Mouse (Mus musculus) bone marrow, adult 2 months (tissue): ENCODE measurements around the gene Inpp4b.

Experiments used
- CTCF ChIP-seq: fragments of 200-500 bp; IDR thresholded peaks from 2 replicates; pipeline ENCODE4 v1.5.1; 2011; ENCODE audit warnings: low read length, control low read depth; ENCODE audit not compliant: control insufficient read depth, insufficient read depth
- POLR2A ChIP-seq: fragments of 200-500 bp; IDR thresholded peaks from 2 replicates; pipeline ENCODE4 v1.6.1; 2011; ENCODE audit warnings: low read depth, mild to moderate bottlenecking, control low read depth, low read length, borderline replicate concordance; ENCODE audit not compliant: control insufficient read depth

DNA sequence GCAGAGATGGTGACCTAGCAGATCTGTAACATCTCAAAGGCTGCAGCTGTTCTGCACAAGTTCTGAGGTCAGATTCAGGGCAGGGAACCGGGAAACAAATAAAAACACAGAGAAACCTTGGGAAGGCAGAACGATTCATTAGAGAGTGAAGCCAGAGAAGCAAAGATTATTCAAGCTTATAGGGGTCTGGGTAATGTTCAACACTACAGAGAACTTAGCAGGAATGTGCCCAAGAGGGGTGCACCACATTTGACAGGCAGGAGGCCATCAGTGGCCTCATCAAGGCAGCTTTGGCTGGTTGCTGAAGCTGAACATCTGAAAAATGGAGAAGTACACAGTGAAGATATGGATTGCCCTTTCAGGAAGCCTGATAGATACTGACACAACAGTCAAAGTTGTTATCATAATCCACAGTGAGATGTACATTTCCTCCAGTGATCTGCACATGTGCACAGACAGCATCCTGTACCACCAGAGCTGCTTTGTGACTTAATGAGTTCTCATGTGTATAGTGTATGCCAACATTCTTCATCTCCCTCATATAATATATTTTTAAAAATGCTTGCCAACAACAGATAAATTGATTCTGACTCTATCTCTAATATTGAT, 148.8 kb downstream of the Inpp4b start:
- TF ChIP-seq CTCF (no peak), POLR2A (no peak)
